Mouse (Mus musculus) intestine, embryonic 15.5 days (tissue): ENCODE data around the gene Leng9. TPM values are rescaled to one million over a fixed set of nuclear protein-coding genes. Genes with fewer than 3 reads are reported as not detected.

Experiments
- ATAC-seq: fragments of 200-750 bp; cut with Nextera tagmentation; 2 replicates; pipeline ENCODE4 v1.8.0; 2017; ENCODE audit warnings: moderate TSS enrichment, moderate library complexity
- H3K27ac ChIP-seq: fragments of 300-500 bp; sonication (generic); 2 replicates; pipeline ENCODE4 v1.5.1; 2015; ENCODE audit warnings: mild to moderate bottlenecking, inconsistent platforms
- H3K27me3 ChIP-seq: fragments of 300-500 bp; sonication (generic); replicated peaks from 2 replicates; pipeline ENCODE4 v1.6.1; 2015; ENCODE audit warnings: inconsistent platforms
- H3K36me3 ChIP-seq: fragments of 300-500 bp; sonication (generic); 2 replicates; pipeline ENCODE4 v1.6.1; 2015; ENCODE audit warnings: inconsistent platforms
- H3K4me1 ChIP-seq: fragments of 300-500 bp; sonication (generic); replicated peaks from 2 replicates; pipeline ENCODE4 v1.6.1; 2015; ENCODE audit warnings: inconsistent platforms
- H3K4me2 ChIP-seq: fragments of 300-500 bp; sonication (generic); replicated peaks from 2 replicates; pipeline ENCODE4 v1.6.1; 2015; ENCODE audit warnings: mild to moderate bottlenecking, inconsistent platforms
- H3K4me3 ChIP-seq: fragments of 300-500 bp; sonication (generic); replicated peaks from 2 replicates; pipeline ENCODE4 v1.5.1; 2015; ENCODE audit warnings: inconsistent platforms
- H3K9ac ChIP-seq: fragments of 300-500 bp; sonication (generic); 2 replicates; pipeline ENCODE4 v1.6.1; 2015; ENCODE audit warnings: inconsistent platforms
- H3K9me3 ChIP-seq: fragments of 300-500 bp; sonication (generic); 2 replicates; pipeline ENCODE4 v1.6.1; 2016; ENCODE audit warnings: inconsistent platforms
- WGBS: fragments of 180-500 bp; shearing (Covaris S2); methylation state at CpG from one replicate; pipeline ENCODE4 v1.1.7; 2015; 5-methylcytosine and 5-hydroxymethylcytosine counted together
- polyA plus RNA-seq: library from polyadenylated mRNA; unstranded; fragments of >200 nt; fragmentation: Nextera tagmentation; extraction: Ambion mirVana; gene quantifications from 2 replicates; pipeline ENCODE4 v1.2.1, GENCODE M21; 2015

Gene Leng9
- polyA plus RNA-seq, 1 experiment from 2014 or later: 4.5 TPM

DNA sequence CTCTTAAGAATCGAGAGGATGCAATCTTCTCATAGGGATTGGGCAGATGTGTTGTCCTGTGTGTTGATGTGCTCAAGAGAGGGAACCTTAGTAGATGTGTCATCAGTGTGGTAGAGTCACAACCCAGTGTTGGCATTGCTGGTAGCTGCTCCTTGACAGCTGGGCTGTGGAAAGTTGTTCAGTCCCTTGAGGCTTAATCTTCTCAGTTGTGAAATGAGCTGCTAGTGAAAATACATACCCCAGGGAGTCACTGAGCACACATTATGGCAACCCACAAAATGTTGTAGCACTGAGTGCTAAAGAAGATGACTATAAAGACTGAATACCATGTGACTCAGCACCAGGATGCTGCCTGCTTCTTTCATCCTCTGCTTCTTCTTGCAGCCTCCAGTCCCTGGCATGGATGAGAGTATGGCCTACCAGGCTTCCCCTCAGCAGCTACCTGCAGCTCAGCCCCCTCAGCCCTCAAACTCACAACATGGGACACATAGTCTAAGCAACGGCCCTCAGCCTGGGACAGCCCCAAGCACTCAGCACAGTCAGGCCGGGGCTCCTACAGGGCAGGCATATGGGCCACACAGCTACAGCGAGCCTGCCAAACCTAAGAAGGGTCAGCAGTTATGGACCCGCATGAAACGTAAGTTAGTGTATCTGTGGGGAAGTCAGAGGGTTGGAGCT lies 8.4 kb downstream of the Leng9 start:
- peaks cover 71% of the 10 kb centered on the region for H3K36me3 ChIP-seq
- no peak for ATAC-seq
- H3K27ac ChIP-seq: no peak overlapping the region
- H3K4me1 ChIP-seq: peaks cover 12% of the 10 kb centered on the region
- H3K4me3 ChIP-seq: no peak overlapping the region
- WGBS: 93% methylated on average over 6 of the region's 6 CpGs
- no peaks in the 10 kb centered on the region for H3K9me3 ChIP-seq
- no peak overlapping the region for H3K9ac ChIP-seq
- no peak overlapping the region for H3K4me2 ChIP-seq
- H3K27me3 ChIP-seq: no peaks in the 10 kb centered on the region

DNA sequence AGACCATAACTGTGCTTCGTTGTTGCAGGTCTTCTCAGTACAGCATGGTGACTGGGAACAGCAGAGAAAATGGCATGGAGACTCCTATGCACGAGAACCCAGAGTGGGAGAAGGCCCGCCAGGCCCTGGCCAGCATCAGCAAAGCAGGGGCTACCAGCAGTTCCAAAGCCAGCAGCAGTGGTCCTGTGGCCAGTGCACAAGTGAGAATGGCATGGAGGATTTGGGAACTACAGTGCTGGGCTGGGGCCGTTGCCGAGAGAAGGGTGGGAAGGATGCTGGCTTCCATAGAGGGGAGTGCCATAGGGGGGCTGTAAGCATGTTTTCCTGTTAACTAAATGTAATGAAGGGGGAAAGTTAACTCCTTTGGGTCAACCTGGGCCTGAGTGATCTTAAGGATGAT lies 10.8 kb downstream of the Leng9 start:
- Histone ChIP-seq H3K4me3 (no peak overlapping the region), H3K4me2 (no peak overlapping the region), H3K4me1 (peaks cover 7% of the 10 kb centered on the region; the same call in 1 of the 2 replicates), H3K9ac (no peak overlapping the region), H3K36me3 (peaks cover 49% of the 10 kb centered on the region), H3K27ac (no peak overlapping the region), H3K9me3 (no peaks in the 10 kb centered on the region), H3K27me3 (no peaks in the 10 kb centered on the region)
- no peak for ATAC-seq
- WGBS: 92% methylated on average over 5 of the region's 5 CpGs

DNA sequence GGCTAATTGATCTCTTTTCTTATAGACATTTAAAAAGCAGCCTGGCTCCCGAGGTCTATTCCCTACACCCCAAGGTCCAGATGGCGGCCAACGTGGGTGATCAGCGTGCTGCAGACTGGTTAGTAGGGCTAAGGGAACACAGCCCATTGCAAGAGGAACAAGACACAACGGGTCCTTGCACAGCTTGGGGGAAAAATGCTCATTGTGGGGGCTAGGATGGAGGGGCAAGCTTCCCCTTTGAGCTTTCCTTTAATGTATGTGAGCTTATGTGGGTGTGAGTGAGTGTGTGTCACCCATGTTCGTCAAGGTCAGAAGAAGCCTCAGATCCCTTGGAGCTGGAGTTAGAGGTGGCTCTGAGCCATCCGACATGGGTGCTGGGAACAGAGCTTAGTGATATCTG lies 11.5 kb downstream of the Leng9 start:
- Histone ChIP-seq H3K4me3 (no peak overlapping the region), H3K36me3 (peaks cover 41% of the 10 kb centered on the region), H3K9ac (no peak overlapping the region), H3K4me1 (peaks cover 7% of the 10 kb centered on the region; the same call in 1 of the 2 replicates), H3K9me3 (no peaks in the 10 kb centered on the region), H3K4me2 (no peak overlapping the region), H3K27ac (no peak overlapping the region), H3K27me3 (no peaks in the 10 kb centered on the region)
- ATAC-seq: no peak
- 91% methylated on average over 7 of the region's 7 CpGs for WGBS

GRCm38 (mm10) chr7:4138181-4138580 lies 12.0 kb downstream of the Leng9 start:
- 84% methylated on average over 2 of the region's 2 CpGs for WGBS
- ATAC-seq: no peak

DNA sequence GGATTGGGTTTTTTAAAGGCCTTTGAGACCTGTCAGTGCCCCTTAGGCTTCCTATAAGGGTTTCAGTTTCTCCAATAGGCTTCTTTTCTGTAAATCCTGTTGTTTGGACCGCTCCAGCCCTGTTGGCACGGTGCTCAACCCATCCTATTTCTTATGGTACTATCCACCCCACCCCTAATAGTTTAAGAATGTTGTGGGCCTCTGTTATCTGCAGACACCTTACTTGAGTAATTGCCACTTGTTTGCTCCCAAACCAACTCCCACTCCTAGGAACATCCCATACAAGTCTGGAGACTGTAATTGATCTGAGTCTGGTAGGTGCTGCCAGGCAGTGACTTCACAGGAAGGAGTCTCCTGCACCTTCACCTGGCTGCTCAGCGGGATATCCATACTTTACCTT lies 12.4 kb downstream of the Leng9 start:
- H3K4me1 ChIP-seq: peaks cover 7% of the 10 kb centered on the region; the same call in 1 of the 2 replicates
- peak overlapping the region; percentile 66 for H3K4me2 ChIP-seq
- H3K27me3 ChIP-seq: no peaks in the 10 kb centered on the region
- peak overlapping the region; percentile 61 for H3K4me3 ChIP-seq
- no peak for ATAC-seq
- H3K9me3 ChIP-seq: no peaks in the 10 kb centered on the region
- WGBS: 51% methylated on average over 3 of the region's 3 CpGs
- H3K36me3 ChIP-seq: peaks cover 32% of the 10 kb centered on the region
- H3K27ac ChIP-seq: peak overlapping the region; percentile 84; the same call in 1 of the 2 replicates
- peak overlapping the region; percentile 68 for H3K9ac ChIP-seq

More at GRCm38 (mm10) chr7:4138181-4138580, 12.0 kb downstream of the Leng9 start:
- Histone ChIP-seq H3K9me3 (no peaks in the 10 kb centered on the region), H3K27me3 (no peaks in the 10 kb centered on the region), H3K9ac (peak overlapping the region; percentile 68; the same call in 1 of the 2 replicates), H3K27ac (no peak overlapping the region), H3K4me1 (peaks cover 7% of the 10 kb centered on the region; the same call in 1 of the 2 replicates), H3K4me2 (peak overlapping the region; percentile 66), H3K4me3 (peak overlapping the region; percentile 61), H3K36me3 (peaks cover 36% of the 10 kb centered on the region)

GRCm38 (mm10) chr7:4136771-4137531 lies 13.2 kb downstream of the Leng9 start, which contains the start of gene Leng8:
Gene Leng8, plus strand, starts transcription at chr7:4137039.
- peak within 1 kb of the TSS; percentile 61 for H3K4me3 ChIP-seq
- peak within 1 kb of the TSS; percentile 66 for H3K4me2 ChIP-seq
- no peaks in the 10 kb centered on the region for H3K9me3 ChIP-seq
- peak; percentile 99 for ATAC-seq
- peaks cover 24% of the 10 kb centered on the region for H3K36me3 ChIP-seq
- peak within 1 kb of the TSS; percentile 68 for H3K9ac ChIP-seq
- H3K27ac ChIP-seq: peak within 1 kb of the TSS; percentile 84
- no peaks in the 10 kb centered on the region for H3K27me3 ChIP-seq
- H3K4me1 ChIP-seq: peaks cover 7% of the 10 kb centered on the region; the same call in 1 of the 2 replicates
- under 1% methylated on average over 63 of the region's 78 CpGs for WGBS

DNA sequence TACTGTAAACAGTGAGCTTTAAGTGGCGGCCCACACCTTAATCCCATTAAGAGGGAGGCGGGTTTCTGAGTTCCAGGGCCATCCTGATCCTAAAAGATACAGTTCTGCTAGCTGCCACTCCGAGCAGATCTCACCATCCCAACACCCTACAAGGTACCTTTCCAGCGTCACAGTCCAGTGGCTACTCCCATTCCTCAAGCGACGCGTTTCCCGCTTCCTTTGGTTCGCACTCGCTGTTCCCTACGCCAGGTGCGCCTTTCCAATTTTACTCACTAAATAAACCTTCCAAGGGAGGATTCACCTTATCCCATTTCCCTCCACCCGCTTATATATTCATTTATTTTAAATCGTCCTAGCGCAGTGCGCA lies 13.8 kb downstream of the Leng9 start:
- ATAC-seq: peak; percentile 49
- WGBS: under 1% methylated on average over 16 of the region's 16 CpGs
- Histone ChIP-seq H3K27me3 (no peaks in the 10 kb centered on the region), H3K4me3 (peak overlapping the region; percentile 61), H3K9me3 (no peaks in the 10 kb centered on the region), H3K27ac (peak overlapping the region; percentile 69), H3K4me1 (peaks cover 7% of the 10 kb centered on the region; the same call in 1 of the 2 replicates), H3K9ac (peak overlapping the region; percentile 46), H3K36me3 (peaks cover 22% of the 10 kb centered on the region), H3K4me2 (peak overlapping the region; percentile 63)

- Histone ChIP-seq H3K9ac (no peak overlapping the region), H3K27me3 (no peaks in the 10 kb centered on the region), H3K9me3 (no peaks in the 10 kb centered on the region), H3K4me2 (no peak overlapping the region), H3K27ac (no peak overlapping the region), H3K4me3 (no peak overlapping the region), H3K4me1 (peaks cover 13% of the 10 kb centered on the region; the same call in 1 of the 2 replicates), H3K36me3 (peaks cover 9% of the 10 kb centered on the region; the same call in 1 of the 2 replicates)
- ATAC-seq: no peak
- whole genome bisulfite sequencing: 85% methylated on average over 5 of the region's 5 CpGs
These were observed 15.3 kb downstream of the Leng9 start for GRCm38 (mm10) chr7:4134911-4135310.

- 86% methylated on average over 6 of the region's 7 CpGs for WGBS
- ATAC-seq: no peak
- Histone ChIP-seq H3K9ac (0 out of 2 replicates have a peak overlapping the region, but pooled peaks have one; percentile 8), H3K36me3 (no peaks in the 10 kb centered on the region), H3K4me3 (no peak overlapping the region), H3K4me1 (peaks cover 10% of the 10 kb centered on the region; the same call in 1 of the 2 replicates), H3K9me3 (no peaks in the 10 kb centered on the region), H3K27ac (no peak overlapping the region), H3K27me3 (no peaks in the 10 kb centered on the region), H3K4me2 (no peak overlapping the region)
These were observed 17.2 kb downstream of the Leng9 start for GRCm38 (mm10) chr7:4132998-4133397.

DNA sequence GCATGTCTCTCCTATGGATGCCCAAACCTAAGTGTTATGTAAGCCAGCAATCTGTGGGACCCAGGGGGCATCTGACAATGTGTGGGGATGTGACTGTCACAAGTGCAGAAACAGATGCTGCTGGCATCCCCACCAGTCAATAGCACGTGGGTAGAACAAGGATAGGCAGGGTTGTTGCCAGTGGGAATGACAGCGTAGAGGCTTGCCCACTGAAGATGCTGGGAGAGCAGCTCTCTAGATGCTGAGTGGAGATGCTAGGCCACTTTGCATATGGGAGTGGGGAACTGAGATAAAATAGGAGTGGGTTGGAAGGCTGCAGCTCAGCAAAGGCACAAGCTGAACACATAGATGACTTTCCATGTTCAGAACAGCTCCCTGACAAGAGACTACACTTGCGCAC lies 17.6 kb downstream of the Leng9 start:
- H3K4me1 ChIP-seq: 0 out of 2 replicates have a peak, but pooled peaks cover 6% of the 10 kb centered on the region
- H3K4me2 ChIP-seq: no peak overlapping the region
- no peaks in the 10 kb centered on the region for H3K36me3 ChIP-seq
- no peak overlapping the region for H3K4me3 ChIP-seq
- no peak overlapping the region for H3K9ac ChIP-seq
- ATAC-seq: no peak
- no peak overlapping the region for H3K27ac ChIP-seq
- no peaks in the 10 kb centered on the region for H3K27me3 ChIP-seq
- H3K9me3 ChIP-seq: no peaks in the 10 kb centered on the region
- whole genome bisulfite sequencing: 92% methylated on average over 3 of the region's 3 CpGs

GRCm38 (mm10) chr7:4131964-4132363 lies 18.2 kb downstream of the Leng9 start:
- no peak for ATAC-seq
- Histone ChIP-seq H3K4me1 (0 out of 2 replicates have a peak, but pooled peaks cover 6% of the 10 kb centered on the region), H3K4me3 (no peak overlapping the region), H3K27ac (no peak overlapping the region), H3K27me3 (no peaks in the 10 kb centered on the region), H3K4me2 (no peak overlapping the region), H3K9me3 (no peaks in the 10 kb centered on the region), H3K9ac (no peak overlapping the region), H3K36me3 (no peaks in the 10 kb centered on the region)
- 88% methylated on average over 8 of the region's 8 CpGs for WGBS

GRCm38 (mm10) chr7:4130686-4131452 lies 19.3 kb downstream of the Leng9 start:
- Histone ChIP-seq H3K4me1 (0 out of 2 replicates have a peak, but pooled peaks cover 6% of the 10 kb centered on the region), H3K36me3 (no peaks in the 10 kb centered on the region), H3K9ac (no peak overlapping the region), H3K9me3 (no peaks in the 10 kb centered on the region), H3K4me3 (no peak overlapping the region), H3K27ac (no peak overlapping the region), H3K27me3 (no peaks in the 10 kb centered on the region), H3K4me2 (0 out of 2 replicates have a peak overlapping the region, but pooled peaks have one; percentile 11)
- 38% methylated on average over 13 of the region's 13 CpGs for WGBS
- ATAC-seq: peak; percentile 82
